Mouse (Mus musculus): ENCODE results near the gene Rpl29. TPM values are rescaled to one million over a fixed set of nuclear protein-coding genes. Genes with fewer than 3 reads are reported as not detected.

Rpl29 gene
- total and polyA plus RNA-seq, 3 experiments = 1,058 to 1,867 (median 1,257) TPM

DNA sequence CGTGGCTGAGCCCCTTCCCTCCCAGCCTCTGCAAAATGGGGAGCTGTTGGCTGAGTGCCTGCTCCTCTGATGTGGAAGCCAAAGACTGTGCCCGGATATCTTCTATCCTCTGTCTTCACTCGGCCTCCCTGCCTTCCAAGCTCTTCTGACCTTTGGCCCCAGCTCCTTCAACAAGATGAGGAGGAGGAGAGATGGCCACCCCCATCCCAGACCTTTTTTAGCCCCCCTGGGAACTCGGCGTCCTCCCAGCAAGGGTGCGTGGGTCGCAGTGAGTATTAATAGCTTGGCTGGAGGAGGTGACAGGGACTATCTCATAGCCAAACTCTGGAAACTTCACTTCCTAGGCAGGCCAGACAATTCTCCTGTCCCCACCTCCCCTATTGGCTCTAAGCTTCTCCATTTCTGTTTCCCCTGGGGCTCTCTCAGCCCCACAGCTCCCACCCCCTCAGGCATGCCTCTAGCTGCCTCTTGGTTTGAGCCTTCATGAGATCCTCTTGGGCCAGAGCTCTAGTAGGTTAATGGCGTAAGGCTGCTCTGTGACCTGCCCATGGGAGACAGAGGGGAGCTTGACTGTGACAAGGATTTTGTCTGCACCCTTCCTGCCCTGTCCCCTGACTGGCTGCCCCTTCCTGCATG, 22.7 kb upstream of the Rpl29 start:
- Histone ChIP-seq H3K27me3 (replicated peaks) (peaks cover 2% of the 10 kb centered on the region), H3K27ac (ENCODE audit: insufficient read depth, low read depth) (no peak overlapping the region), H3K9me3 (replicated peaks; ENCODE audit: low read length) (peaks cover 2% of the 10 kb centered on the region), H3K79me2 (replicated peaks; ENCODE audit: control insufficient read depth, extremely low read depth, insufficient read depth, poor library complexity, severe bottlenecking) (no peaks in the 10 kb centered on the region), H3K4me2 (ENCODE audit: insufficient read depth, low read depth, poor library complexity, severe bottlenecking) (no peak overlapping the region), H3K36me3 (replicated peaks in 1 of 2; ENCODE audit: control insufficient read depth in 1 of 2, insufficient read depth in 1 of 2, low read length in 1 of 2) (no peaks in the 10 kb centered on the region), H3K4me1 (ENCODE audit: control insufficient read depth in 1 of 2, insufficient read depth in 2 of 2) (peaks cover 21 to 50% of the 10 kb centered on the region in 2 experiments), H3K9ac (ENCODE audit: insufficient read depth, low read depth) (no peak overlapping the region), H3K4me3 (replicated peaks in 1 of 3; ENCODE audit: low read depth in 2 of 3, low read length in 2 of 3, poor library complexity in 1 of 3) (no peak overlapping the region)
- TF ChIP-seq CHD1 (IDR thresholded peaks at IDR 0.05; ENCODE audit: low read depth, low read length) (no peak), HCFC1 (IDR thresholded peaks at IDR 0.05; ENCODE audit: low read depth, low read length) (no peak), MAX (IDR thresholded peaks at IDR 0.05; ENCODE audit: low read length) (peak; percentile 48; the same call in 1 of the 2 replicates), ZMIZ1 (IDR thresholded peaks at IDR 0.05; ENCODE audit: low read depth, low read length) (peak; percentile 35; the same call in 1 of the 2 replicates), SIN3A (IDR thresholded peaks at IDR 0.05; ENCODE audit: low read length) (0 out of 2 replicates have a peak, but pooled peaks have one; percentile 28), BHLHE40 (IDR thresholded peaks at IDR 0.05; ENCODE audit: low read depth, low read length) (no peak), MXI1 (IDR thresholded peaks at IDR 0.05; ENCODE audit: low read depth, low read length) (0 out of 2 replicates have a peak, but pooled peaks have one; percentile 34), USF1 (IDR thresholded peaks at IDR 0.05; ENCODE audit: low read depth, low read length) (no peak), JUN (IDR thresholded peaks at IDR 0.05; ENCODE audit: insufficient read depth, low read depth, low read length) (no peak), IRF4 (IDR thresholded peaks at IDR 0.05; ENCODE audit: low read depth, low read length) (0 out of 2 replicates have a peak, but pooled peaks have one; percentile 8)
- in situ Hi-C loops (cut with MboI; ENCODE audit: low pct_ligation_motif_present, low pct_unique_long_range_greater_than_20kb, low sequenced_read_pairs) (no loop called here), dilution Hi-C loops (cut with MboI; ENCODE audit: extremely low pct_ligation_motif_present, extremely low pct_unique_long_range_greater_than_20kb, low sequenced_read_pairs) (no loop called here)
- DNase-seq (ENCODE audit: extremely low read depth) = peak; percentile 60

DNA sequence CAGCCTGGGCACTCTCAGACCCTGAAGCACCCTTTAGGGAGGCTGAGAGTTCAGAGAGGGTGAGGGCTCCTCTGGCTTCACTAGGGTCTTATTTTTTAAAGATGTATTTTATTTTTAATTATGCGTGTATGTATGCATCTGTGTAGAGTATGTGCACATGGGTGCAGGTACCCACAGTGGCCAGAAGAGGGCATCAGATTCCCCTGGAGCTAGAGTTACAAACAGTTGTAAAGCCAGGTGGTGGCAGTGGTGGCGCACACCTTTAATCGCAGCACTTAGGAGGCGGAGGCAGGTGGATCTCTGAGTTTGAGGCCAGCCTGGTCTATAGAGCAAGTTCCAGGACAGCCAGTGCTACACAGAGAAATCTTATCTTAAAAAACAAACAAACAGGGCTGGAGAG, 20.2 kb upstream of the Rpl29 start:
- H3K27me3 ChIP-seq (replicated peaks) = no peaks in the 10 kb centered on the region
- H3K36me3 ChIP-seq (replicated peaks in 1 of 2; ENCODE audit: control insufficient read depth in 1 of 2, insufficient read depth in 1 of 2, low read length in 1 of 2) = no peaks in the 10 kb centered on the region
- H3K79me2 ChIP-seq (replicated peaks; ENCODE audit: control insufficient read depth, extremely low read depth, insufficient read depth, poor library complexity, severe bottlenecking) = no peaks in the 10 kb centered on the region
- in situ Hi-C loops (cut with MboI; ENCODE audit: low pct_ligation_motif_present, low pct_unique_long_range_greater_than_20kb, low sequenced_read_pairs) = no loop called here
- H3K4me3 ChIP-seq (replicated peaks in 1 of 3; ENCODE audit: low read depth in 2 of 3, low read length in 2 of 3, poor library complexity in 1 of 3) = no peak overlapping the region
- dilution Hi-C loops (cut with MboI; ENCODE audit: extremely low pct_ligation_motif_present, extremely low pct_unique_long_range_greater_than_20kb, low sequenced_read_pairs) = no loop called here
- H3K27ac ChIP-seq (ENCODE audit: insufficient read depth, low read depth) = no peak overlapping the region
- DNase-seq (ENCODE audit: extremely low read depth) = no peak
- H3K4me1 ChIP-seq (ENCODE audit: control insufficient read depth in 1 of 2, insufficient read depth in 2 of 2) = peaks cover 32 to 64% of the 10 kb centered on the region in 2 experiments
- H3K9me3 ChIP-seq (replicated peaks; ENCODE audit: low read length) = peaks cover 2% of the 10 kb centered on the region
- no peak overlapping the region for H3K4me2 ChIP-seq (ENCODE audit: insufficient read depth, low read depth, poor library complexity, severe bottlenecking)
- no peak overlapping the region for H3K9ac ChIP-seq (ENCODE audit: insufficient read depth, low read depth)
- TF ChIP-seq CTCF (conservative IDR thresholded peaks at IDR 0.05 in 1 of 2, IDR thresholded peaks at IDR 0.05 in 1 of 2; ENCODE audit: low read depth in 2 of 2, low read length in 2 of 2) (peak in 1 of 2 experiments; percentile 40; a peak in 1 of 4 replicates), POLR2AphosphoS2 (IDR thresholded peaks at IDR 0.05; ENCODE audit: low read depth, low read length) (no peak), JUN (IDR thresholded peaks at IDR 0.05; ENCODE audit: insufficient read depth, low read depth, low read length) (no peak), SMC3 (IDR thresholded peaks at IDR 0.05; ENCODE audit: low read depth, low read length) (no peak)

All from CH12.LX (cell line).